Mouse (Mus musculus): ENCODE data around the gene Dnmt3a. TPM values are rescaled to one million over a fixed set of nuclear protein-coding genes. Genes with fewer than 3 reads are reported as not detected.

Gene Dnmt3a
- polyA plus RNA-seq, 1 experiment from 2014 or later: 152 TPM

DNA sequence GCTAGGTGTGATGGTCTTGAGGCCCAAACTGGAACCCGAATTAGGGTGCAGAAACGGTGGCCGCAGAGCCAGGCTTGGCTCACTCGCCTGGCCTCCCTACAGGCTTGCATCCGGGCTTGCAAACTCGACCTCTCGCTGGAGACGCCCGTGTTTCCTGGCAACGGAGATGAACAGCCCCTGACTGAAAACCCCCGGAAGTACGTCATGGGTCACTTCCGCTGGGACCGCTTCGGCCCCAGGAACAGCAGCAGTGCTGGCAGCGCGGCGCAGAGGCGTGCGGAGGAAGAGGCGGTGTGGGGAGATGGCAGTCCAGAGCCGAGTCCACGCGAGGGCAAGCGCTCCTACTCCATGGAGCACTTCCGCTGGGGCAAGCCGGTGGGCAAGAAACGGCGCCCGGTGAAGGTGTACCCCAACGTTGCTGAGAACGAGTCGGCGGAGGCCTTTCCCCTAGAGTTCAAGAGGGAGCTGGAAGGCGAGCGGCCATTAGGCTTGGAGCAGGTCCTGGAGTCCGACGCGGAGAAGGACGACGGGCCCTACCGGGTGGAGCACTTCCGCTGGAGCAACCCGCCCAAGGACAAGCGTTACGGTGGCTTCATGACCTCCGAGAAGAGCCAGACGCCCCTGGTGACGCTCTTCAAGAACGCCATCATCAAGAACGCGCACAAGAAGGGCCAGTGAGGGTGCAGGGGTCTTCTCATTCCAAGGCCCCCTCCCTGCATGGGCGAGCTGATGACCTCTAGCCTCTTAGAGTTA is 154.2 kb downstream of the Dnmt3a start:
- Histone ChIP-seq H3K27ac (peak overlapping the region; percentile 97), H3K9me3 (no peaks in the 10 kb centered on the region), H3K4me1 (peaks cover 12% of the 10 kb centered on the region), H3K36me3 (replicated peaks) (peaks cover under 1% of the 10 kb centered on the region; the same call in 1 of the 2 replicates), H3K27me3 (replicated peaks) (0 out of 2 replicates have a peak, but pooled peaks cover 5% of the 10 kb centered on the region), H3K9ac (peak overlapping the region; percentile 65), H3K4me2 (peak overlapping the region; percentile 74), H3K4me3 (peak overlapping the region; percentile 68)
- 2% methylated on average over 53 of the region's 53 CpGs for WGBS
- peak; percentile 98 for ATAC-seq (replicated peaks)

DNA sequence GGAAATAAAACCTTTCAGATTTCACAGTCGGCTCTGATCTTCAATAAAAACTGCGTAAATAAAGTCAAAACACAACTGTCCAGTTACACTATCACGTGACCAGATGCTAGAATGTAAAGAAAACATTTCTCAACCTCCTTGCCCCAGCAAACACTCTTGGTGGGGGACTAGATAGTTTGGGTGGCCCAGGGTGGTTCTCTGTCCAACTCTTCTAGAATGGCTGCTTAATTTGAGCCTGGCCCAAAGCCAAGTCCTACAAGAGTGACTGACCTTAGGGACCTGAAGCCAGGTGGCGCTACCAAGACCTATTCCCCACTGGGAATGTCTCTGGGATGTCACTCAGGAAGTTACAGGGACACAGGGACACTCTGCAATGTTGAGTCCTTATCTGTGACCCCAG is 154.7 kb downstream of the Dnmt3a start:
- peak overlapping the region; percentile 68 for H3K4me3 ChIP-seq
- no peak for ATAC-seq (replicated peaks)
- peaks cover 6% of the 10 kb centered on the region; the same call in 1 of the 2 replicates for H3K36me3 ChIP-seq (replicated peaks)
- H3K27me3 ChIP-seq (replicated peaks): no peaks in the 10 kb centered on the region
- H3K9me3 ChIP-seq: no peaks in the 10 kb centered on the region
- peaks cover 12% of the 10 kb centered on the region for H3K4me1 ChIP-seq
- H3K9ac ChIP-seq: peak overlapping the region; percentile 65
- peak overlapping the region; percentile 74 for H3K4me2 ChIP-seq
- H3K27ac ChIP-seq: peak overlapping the region; percentile 97
- 52% methylated on average over 4 of the region's 4 CpGs for WGBS

Other genes with a start within 250 kb of the Dnmt3a start
- 48.7 and 54.1 TPM in 2 replicates for gene Dtnb, start 233.6 kb upstream of the Dnmt3a start, polyA plus RNA-seq (2015; fragmentation: Nextera tagmentation; extraction: Ambion mirVana)
- gene Pomc, start 148.9 kb downstream of the Dnmt3a start, polyA plus RNA-seq (2015; fragmentation: Nextera tagmentation; extraction: Ambion mirVana): 5.0 and 9.1 TPM in 2 replicates
- gene Efr3b, start 232.9 kb downstream of the Dnmt3a start, polyA plus RNA-seq (2015; fragmentation: Nextera tagmentation; extraction: Ambion mirVana): 47.8 and 51.7 TPM in 2 replicates